9 mouse cellular contexts compared by ENCODE assay signal in genomic region chr3:45379972-45380761, GRCm38 (mm10). TPM values are rescaled to one million over a fixed set of nuclear protein-coding genes. Genes with fewer than 3 reads are reported as not detected.
DNase-seq lines count a peak whose midpoint lies in the region; ATAC-seq and TF ChIP-seq lines count a peak whose summit lies in the region.
"Had no signal": no experiment of that assay in that cellular context is flagged by ENCODE, and none has a peak within 500 bp of the region (broad histone marks: within the 10 kb centered on the region; RNA-seq: fewer than 3 reads in every experiment).

No protein-coding gene starts in this region.

- no peak for TF ChIP-seq EP300 in heart, postnatal 0 days (IDR thresholded peaks at IDR 0.05; ENCODE audit: low read depth)

- H3K4me1 ChIP-seq in heart, postnatal 0 days (ENCODE audit: control insufficient read depth, insufficient read depth) = peaks cover 20% of the 10 kb centered on the region
- H3K4me1 ChIP-seq in limb, embryonic 12.5 days (replicated peaks) = peaks cover 24% of the 10 kb centered on the region

- H3K36me3 ChIP-seq in heart, postnatal 0 days (replicated peaks; ENCODE audit: control insufficient read depth, insufficient read depth, low read length) = no peaks in the 10 kb centered on the region
- H3K36me3 ChIP-seq in limb, embryonic 12.5 days = no peaks in the 10 kb centered on the region

- H3K27me3 ChIP-seq in heart, postnatal 0 days (ENCODE audit: control insufficient read depth, insufficient read depth, low read length) = peaks cover 72% of the 10 kb centered on the region
- H3K27me3 ChIP-seq in limb, embryonic 12.5 days = peaks cover 39% of the 10 kb centered on the region
- H3K27me3 ChIP-seq: CH12.LX had no signal

- ATAC-seq in heart, postnatal 0 days (ENCODE audit: insufficient read depth, low read depth) = no peak
- ATAC-seq in limb, embryonic 12.5 days (ENCODE audit: insufficient number of reproducible peaks, insufficient read depth, low FRiP score, low TSS enrichment, low read depth) = no peak

- 2% methylated on average over 55 of the region's 55 CpGs for WGBS in heart, postnatal 0 days
- WGBS in limb, embryonic 12.5 days = under 1% methylated on average over 55 of the region's 55 CpGs

- H3K9ac ChIP-seq in heart, postnatal 0 days (replicated peaks; ENCODE audit: low read depth, low read length) = no peak overlapping the region
- H3K9ac ChIP-seq in limb, embryonic 12.5 days (replicated peaks) = peak overlapping the region; percentile 58

- intact Hi-C loops in gastrocnemius, adult 2 months (cut with DNase I) = no loop called here
- intact Hi-C loops in gastrocnemius, postnatal 14 days (cut with DNase I; ENCODE audit: low total_unique reads) = no loop called here

- peak; percentile 26 for DNase-seq in gastrocnemius, adult 2 months
- DNase-seq in gastrocnemius, postnatal 14 days = no peak
- DNase-seq in thymus, postnatal 4 days = peak; percentile 7
- no peak for DNase-seq in thymus, postnatal 25 days
- no peak for DNase-seq in heart, postnatal 0 days (ENCODE audit: low spot score)
- DNase-seq in retina, postnatal 1 day = peak; percentile 61
- DNase-seq in thymus, postnatal 10 days (ENCODE audit: low spot score in 2 of 2) = no peak

- no peak overlapping the region for H3K27ac ChIP-seq in gastrocnemius, adult 2 months
- H3K27ac ChIP-seq in heart, postnatal 0 days (ENCODE audit: low read depth) = no peak overlapping the region
- no peak overlapping the region for H3K27ac ChIP-seq in limb, embryonic 12.5 days

- no peaks in the 10 kb centered on the region for H3K9me3 ChIP-seq in heart, postnatal 0 days (replicated peaks; ENCODE audit: control insufficient read depth, low read length)
- no peaks in the 10 kb centered on the region for H3K9me3 ChIP-seq in limb, embryonic 12.5 days

- H3K4me3 ChIP-seq in gastrocnemius, adult 2 months = peak overlapping the region; percentile 76
- peak overlapping the region; percentile 54 for H3K4me3 ChIP-seq in heart, postnatal 0 days (ENCODE audit: low read depth, low read length)
- H3K4me3 ChIP-seq in limb, embryonic 12.5 days (replicated peaks) = peak overlapping the region; percentile 64

- no peak for TF ChIP-seq CTCF in gastrocnemius, adult 2 months (IDR thresholded peaks at IDR 0.05)
- no peak for TF ChIP-seq CTCF in heart, postnatal 0 days (IDR thresholded peaks at IDR 0.05; ENCODE audit: low read depth)

- peak overlapping the region; percentile 98 for H3K4me2 ChIP-seq in heart, postnatal 0 days (ENCODE audit: low read depth, low read length)
- H3K4me2 ChIP-seq in limb, embryonic 12.5 days = peak overlapping the region; percentile 86

RNA-seq across cellular contexts. Expression of gene Pcdh10, which starts 2.0 kb away (rescaled TPM):
- under 1 TPM; 0.05 to 0.06 TPM for total RNA-seq in gastrocnemius, adult 2 months (2021)
- under 1 TPM; 0.24 to 0.37 TPM for total RNA-seq in gastrocnemius, postnatal 14 days (2021)
- 0.19 and 3.8 TPM in 2 replicates for total RNA-seq in heart, postnatal 0 days (2014; rRNA removed; ENCODE audit: low replicate concordance)
- polyA plus RNA-seq in heart, postnatal 0 days (2015; fragmentation: Nextera tagmentation; extraction: Ambion mirVana) = 0.01 TPM in 1 of 2 replicates, not detected in the other
- 8.7 and 8.8 TPM in 2 replicates for polyA plus RNA-seq in limb, embryonic 12.5 days (2016; fragmentation: Nextera tagmentation; extraction: Ambion mirVana)
- total RNA-seq: CH12.LX had no signal

Comparison
In these comparisons a context has a peak if more than half of its experiments do, and no peak if none do; other contexts are left out.
1. DNase-seq: peak in gastrocnemius, adult 2 months (single experiment), thymus, postnatal 4 days (single experiment) and retina, postnatal 1 day (single experiment); none in gastrocnemius, postnatal 14 days (single experiment), thymus, postnatal 25 days (single experiment), heart, postnatal 0 days (single experiment) and thymus, postnatal 10 days (0 of 2).
2. Peak in every context shown above with its lines, with median percentiles within 50 percentile points of each other: H3K4me3 ChIP-seq.